Mouse (Mus musculus): ENCODE data around the gene Armh1.

Gene Armh1

GRCm38 (mm10) chr4:117221836-117222235 is 30.1 kb downstream of the Armh1 start:
- DNase-seq (ENCODE audit: low read depth, low spot score): no peak

- no peak for DNase-seq (ENCODE audit: low read depth, low spot score)
Observed at GRCm38 (mm10) chr4:117220741-117221515, 31.0 kb downstream of the Armh1 start.

DNA sequence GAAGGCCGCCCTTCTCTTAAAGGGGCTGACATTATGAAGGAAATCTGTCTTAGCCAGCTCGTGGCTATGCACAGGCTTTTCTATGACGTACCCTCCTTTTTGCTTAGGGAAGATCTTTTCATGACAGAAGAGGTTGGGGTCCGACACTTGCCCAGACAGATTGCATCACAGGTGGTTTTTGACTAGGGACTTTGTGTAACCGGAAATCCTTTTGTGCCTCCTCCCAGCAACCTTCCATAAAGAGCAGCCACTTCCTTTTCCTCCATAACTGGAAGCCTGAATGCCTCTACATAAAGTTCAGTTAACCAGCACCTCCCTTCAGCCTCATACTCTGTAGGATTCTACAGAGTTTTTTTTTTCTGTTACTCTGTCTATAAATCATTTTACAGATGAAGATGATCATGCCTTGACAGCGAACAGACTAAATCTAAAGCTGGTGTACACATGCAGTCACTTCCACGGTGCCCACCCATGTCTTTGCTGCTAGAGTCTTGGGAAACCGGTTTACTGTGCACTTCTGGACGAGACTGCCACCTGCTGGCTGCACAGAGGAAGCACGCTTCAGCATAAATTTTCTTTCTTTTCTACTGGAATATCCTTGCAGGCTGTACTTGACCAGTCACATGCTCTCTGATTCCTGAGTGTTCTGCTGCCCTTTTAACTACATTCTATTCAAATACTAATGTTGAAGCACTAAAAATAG is 33.3 kb downstream of the Armh1 start:
- DNase-seq (ENCODE audit: low read depth, low spot score): peak; percentile 72

- DNase-seq (ENCODE audit: low read depth, low spot score): no peak
Observed at GRCm38 (mm10) chr4:117217029-117217428, 34.9 kb downstream of the Armh1 start.

GRCm38 (mm10) chr4:117214250-117214649 is 37.7 kb downstream of the Armh1 start:
- no peak for DNase-seq (ENCODE audit: low read depth, low spot score)

DNA sequence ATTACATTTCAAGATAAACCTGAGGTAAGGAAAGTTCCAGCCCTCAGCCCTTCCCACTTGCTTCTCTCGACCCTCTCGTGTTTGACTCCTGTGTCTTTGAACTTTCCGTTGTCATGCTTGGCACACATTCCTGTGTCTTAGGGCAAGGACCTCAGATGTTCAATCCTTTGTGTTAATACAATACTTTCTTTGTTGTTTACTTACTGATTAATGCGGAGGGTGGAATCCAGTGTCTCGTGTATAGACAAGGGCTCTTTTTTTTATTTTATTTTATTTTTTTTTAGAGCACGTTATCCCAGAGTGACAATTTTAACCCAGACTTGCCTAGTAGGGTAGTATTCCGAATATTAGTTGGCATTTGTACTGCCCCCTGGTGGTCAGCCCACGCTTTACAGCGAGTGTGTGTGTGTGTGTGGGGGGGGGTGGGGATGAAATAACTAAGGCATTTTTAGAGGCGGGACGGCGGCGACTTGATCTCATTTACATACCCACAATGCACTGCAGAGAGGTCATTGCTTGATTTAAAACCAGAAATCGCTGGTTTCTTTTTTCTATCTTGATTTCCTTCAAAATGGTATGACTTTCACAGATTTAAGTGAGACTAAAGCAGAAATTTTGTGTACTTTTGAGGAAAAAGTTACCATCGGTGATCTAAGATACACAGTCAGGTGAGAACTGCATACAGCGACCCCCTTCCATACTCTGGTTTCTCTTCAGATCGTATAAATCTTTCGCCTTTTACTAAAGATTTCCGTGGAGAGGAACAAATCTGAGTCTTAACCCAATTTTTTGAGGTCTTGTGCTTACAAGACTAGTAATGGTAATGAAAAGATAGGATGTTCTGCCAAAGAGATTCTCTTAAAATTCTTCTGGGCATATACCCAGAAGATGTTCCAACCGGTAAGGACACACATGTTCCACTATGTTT is 41.5 kb downstream of the Armh1 start:
- DNase-seq (ENCODE audit: low read depth, low spot score): peak; percentile 84

GRCm38 (mm10) chr4:117209592-117209991 is 42.3 kb downstream of the Armh1 start:
- no peak for DNase-seq (ENCODE audit: low read depth, low spot score)

- DNase-seq (ENCODE audit: low read depth, low spot score): no peak
Observed at GRCm38 (mm10) chr4:117202992-117203354, 49.0 kb downstream of the Armh1 start.

GRCm38 (mm10) chr4:117202046-117202991 is 49.6 kb downstream of the Armh1 start:
- peak; percentile 86 for DNase-seq (ENCODE audit: low read depth, low spot score)

GRCm38 (mm10) chr4:117191804-117192203 is 60.1 kb downstream of the Armh1 start:
- DNase-seq (ENCODE audit: low read depth, low spot score): no peak

GRCm38 (mm10) chr4:117190660-117191059 is 61.3 kb downstream of the Armh1 start:
- peak; percentile 9 for DNase-seq (ENCODE audit: low read depth, low spot score)

GRCm38 (mm10) chr4:117189856-117190543 is 61.9 kb downstream of the Armh1 start:
- DNase-seq (ENCODE audit: low read depth, low spot score): peak; percentile 90

GRCm38 (mm10) chr4:117189382-117189855 is 62.5 kb downstream of the Armh1 start:
- DNase-seq (ENCODE audit: low read depth, low spot score): peak; percentile 91

DNA sequence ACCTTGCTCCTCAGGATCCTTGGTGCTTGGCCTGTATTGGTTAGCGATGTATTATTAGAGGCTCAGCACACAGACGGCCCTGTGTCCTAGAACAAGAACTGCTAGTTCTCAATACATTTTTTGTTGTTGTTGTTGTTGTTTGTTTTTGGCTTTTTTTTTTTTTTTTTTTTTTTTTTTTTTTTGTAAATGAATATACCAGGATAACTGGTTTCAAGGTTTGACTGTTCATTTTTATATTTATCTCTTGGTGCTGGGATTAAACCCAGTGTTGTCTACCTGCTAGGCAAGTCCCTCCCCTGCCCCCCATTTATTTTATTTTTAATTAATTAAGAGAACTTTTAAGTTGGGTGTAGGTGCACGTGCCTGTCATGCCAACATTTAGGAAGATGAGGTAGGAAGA is 63.0 kb downstream of the Armh1 start:
- no peak for DNase-seq (ENCODE audit: low read depth, low spot score)

DNA sequence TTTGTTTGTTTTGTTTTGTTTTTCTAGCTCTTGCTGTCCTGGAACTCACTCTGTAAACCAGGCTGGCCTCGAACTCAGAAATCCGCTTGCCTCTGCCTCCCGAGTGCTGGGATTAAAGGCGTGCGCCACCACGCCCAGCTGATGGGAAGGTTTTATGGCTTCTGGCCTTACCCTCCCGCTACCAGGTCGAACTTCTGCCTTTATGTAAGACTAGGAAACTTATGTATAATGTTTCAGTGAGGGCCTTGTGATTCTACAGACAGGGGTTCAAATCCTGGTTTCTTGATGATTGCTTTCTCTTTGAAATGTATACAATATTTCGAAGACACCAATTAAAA is 69.2 kb downstream of the Armh1 start:
- peak; percentile 21 for DNase-seq (ENCODE audit: low read depth, low spot score)

GRCm38 (mm10) chr4:117181863-117182758 is 69.8 kb downstream of the Armh1 start, which contains the start of gene Kif2c:
Kif2c (minus strand) TSS chr4:117182639.
- DNase-seq (ENCODE audit: low read depth, low spot score): peak; percentile 92

DNA sequence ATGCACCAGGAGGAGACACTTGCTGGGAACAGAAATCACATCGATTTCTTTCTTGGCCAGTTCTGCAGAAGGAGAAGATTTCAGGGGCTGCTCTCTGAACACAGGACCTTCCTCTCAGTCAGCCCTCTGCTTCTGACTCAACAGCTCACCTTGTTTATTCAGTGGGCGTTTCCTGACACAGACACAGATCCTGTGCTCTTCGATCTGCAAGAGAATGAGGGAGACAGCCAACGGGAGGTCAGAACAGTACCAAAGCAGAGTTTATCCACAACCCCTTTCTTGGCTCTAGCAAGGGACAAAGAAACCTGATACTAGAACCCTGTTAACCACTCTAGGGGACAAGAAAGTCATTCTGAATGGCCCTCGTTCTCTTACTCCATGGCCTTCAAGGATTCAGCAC is 82.0 kb downstream of the Armh1 start:
- no peak for DNase-seq (ENCODE audit: low read depth, low spot score)
